Mouse (Mus musculus) WW6 (cell line): Measurements from ENCODE around the gene Olfr1356.
"Not testable (repeated sequence)": the region's sequence is repeated elsewhere in the genome, so short reads cannot be mapped to it uniquely, and the experiment has no call there.

Source experiments
- DNase-seq: peaks from one replicate; pipeline ENCODE4 v3.0.0-alpha.2; 2013; ENCODE audit warnings: low read depth, low spot score

Olfr1356 gene

GRCm38 (mm10) chr10:78852066-78852465, at the start of gene Olfr1356:
TSS of gene Olfr1356 (minus strand) at chr10:78852166.
- no peak for DNase-seq

GRCm38 (mm10) chr10:78875240-78875639, 23.3 kb upstream of the Olfr1356 start, which contains the start of gene Olfr1355:
TSS of gene Olfr1355 (plus strand) at chr10:78875540.
- no peak for DNase-seq

- not testable (repeated sequence) for DNase-seq
These were observed 11.5 kb downstream of the Olfr1356 start for GRCm38 (mm10) chr10:78840456-78840855.

GRCm38 (mm10) chr10:78812358-78813060, 39.5 kb downstream of the Olfr1356 start:
- DNase-seq = no peak

- no peak for DNase-seq
These were observed 50.5 kb downstream of the Olfr1356 start for GRCm38 (mm10) chr10:78801449-78801848.
